In the genomic region with DNA sequence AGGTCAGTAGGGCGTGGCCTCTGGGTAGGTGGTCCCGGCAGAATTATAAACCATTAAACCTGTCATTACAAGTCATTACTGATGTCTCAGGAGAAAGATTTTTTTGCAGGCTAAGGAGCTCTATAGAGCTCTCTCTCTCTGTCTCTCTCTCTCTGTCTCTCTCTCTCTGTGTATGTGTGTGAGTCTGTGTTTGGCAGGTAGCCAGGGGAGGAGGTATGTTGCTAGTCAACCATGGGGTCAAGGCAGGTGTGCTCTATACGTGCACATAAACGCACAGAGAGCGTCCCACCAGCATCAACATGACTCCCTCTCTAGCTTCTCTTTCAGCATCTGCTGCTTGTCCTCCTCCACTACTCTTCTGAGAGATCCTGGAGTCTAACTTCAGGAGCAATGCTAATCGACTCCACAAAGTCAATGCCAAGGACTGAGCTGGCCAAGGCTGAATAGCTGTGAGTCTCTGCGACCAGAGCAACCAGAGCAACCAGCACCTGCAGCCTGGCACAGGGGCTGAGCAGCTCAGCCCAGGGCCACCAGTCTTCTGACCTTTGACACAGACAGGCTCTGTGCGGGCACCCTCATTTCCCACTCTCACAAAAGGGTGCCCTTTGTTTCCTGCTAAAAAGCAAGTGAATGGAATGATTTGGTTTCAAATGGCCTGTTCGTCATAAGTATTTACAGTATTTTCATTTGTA, we compare ENCODE assay signal across 11 mouse cellular contexts. TPM values are rescaled to one million over a fixed set of nuclear protein-coding genes. Genes with fewer than 3 reads are reported as not detected.
DNase-seq lines count a peak whose midpoint lies in the region; ATAC-seq and TF ChIP-seq lines count a peak whose summit lies in the region.
"Had no signal": no experiment of that assay in that cellular context is flagged by ENCODE, and none has a peak within 500 bp of the region (broad histone marks: within the 10 kb centered on the region; RNA-seq: fewer than 3 reads in every experiment).

No protein-coding gene starts in this region.

- H3K9ac ChIP-seq in heart, embryonic 13.5 days, result peak overlapping the region; percentile 71
- H3K9ac ChIP-seq in midbrain, postnatal 0 days (replicated peaks; ENCODE audit: low read length, poor library complexity, severe bottlenecking), result no peak overlapping the region
- no peak overlapping the region for H3K9ac ChIP-seq in midbrain, embryonic 14.5 days (replicated peaks; ENCODE audit: low read length)
- H3K9ac ChIP-seq in kidney, postnatal 0 days (ENCODE audit: low read depth, low read length), result no peak overlapping the region
- no peak overlapping the region for H3K9ac ChIP-seq in forebrain, embryonic 14.5 days (ENCODE audit: low read length)

- no peak for DNase-seq in heart, postnatal 4 days
- DNase-seq in midbrain, postnatal 0 days (ENCODE audit: low spot score), result no peak
- DNase-seq in midbrain, embryonic 14.5 days, result no peak
- DNase-seq in kidney, postnatal 0 days (ENCODE audit: low spot score), result no peak
- DNase-seq in forebrain, embryonic 14.5 days (ENCODE audit: low spot score), result no peak
- DNase-seq: cerebellum, adult 11-12 months; retina, postnatal 1 day had no signal

- H3K36me3 ChIP-seq in heart, embryonic 13.5 days, result peaks cover 8% of the 10 kb centered on the region; the same call in 1 of the 2 replicates
- H3K36me3 ChIP-seq in midbrain, postnatal 0 days (ENCODE audit: insufficient read depth, low read length), result no peaks in the 10 kb centered on the region; the same call in 1 of the 2 replicates
- H3K36me3 ChIP-seq in midbrain, embryonic 14.5 days (ENCODE audit: control insufficient read depth, insufficient read depth, low read length), result no peaks in the 10 kb centered on the region
- H3K36me3 ChIP-seq in kidney, postnatal 0 days (ENCODE audit: insufficient read depth, low read length), result no peaks in the 10 kb centered on the region
- H3K36me3 ChIP-seq in forebrain, embryonic 14.5 days (ENCODE audit: control insufficient read depth, insufficient read depth, low read length), result no peaks in the 10 kb centered on the region

- H3K9me3 ChIP-seq in heart, embryonic 13.5 days, result no peaks in the 10 kb centered on the region
- H3K9me3 ChIP-seq in midbrain, postnatal 0 days (ENCODE audit: low read length), result no peaks in the 10 kb centered on the region
- no peaks in the 10 kb centered on the region for H3K9me3 ChIP-seq in midbrain, embryonic 14.5 days (ENCODE audit: control insufficient read depth, low read length)
- H3K9me3 ChIP-seq in kidney, postnatal 0 days (replicated peaks; ENCODE audit: low read length), result no peaks in the 10 kb centered on the region
- H3K9me3 ChIP-seq in forebrain, embryonic 14.5 days (replicated peaks; ENCODE audit: control insufficient read depth, low read length), result no peaks in the 10 kb centered on the region

- peak overlapping the region; percentile 96 for H3K27ac ChIP-seq in heart, embryonic 13.5 days (replicated peaks)
- 0 out of 2 replicates have a peak overlapping the region, but pooled peaks have one; percentile 47 for H3K27ac ChIP-seq in midbrain, postnatal 0 days (ENCODE audit: low read depth, low read length)
- no peak overlapping the region for H3K27ac ChIP-seq in midbrain, embryonic 14.5 days (replicated peaks; ENCODE audit: low read depth, low read length)
- peak overlapping the region; percentile 82; the same call in 1 of the 2 replicates for H3K27ac ChIP-seq in kidney, postnatal 0 days
- H3K27ac ChIP-seq in forebrain, embryonic 14.5 days (ENCODE audit: low read depth, low read length), result no peak overlapping the region

- peaks cover 82% of the 10 kb centered on the region for H3K4me1 ChIP-seq in heart, embryonic 13.5 days
- H3K4me1 ChIP-seq in midbrain, postnatal 0 days (ENCODE audit: insufficient read depth, low read length), result no peaks in the 10 kb centered on the region
- no peaks in the 10 kb centered on the region for H3K4me1 ChIP-seq in midbrain, embryonic 14.5 days (ENCODE audit: control insufficient read depth, insufficient read depth, low read length)
- peaks cover 40% of the 10 kb centered on the region for H3K4me1 ChIP-seq in kidney, postnatal 0 days (replicated peaks; ENCODE audit: insufficient read depth, low read length)
- H3K4me1 ChIP-seq in forebrain, embryonic 14.5 days (ENCODE audit: control insufficient read depth, insufficient read depth, low read length), result no peaks in the 10 kb centered on the region

- no peak overlapping the region for H3K4me2 ChIP-seq in heart, embryonic 13.5 days
- H3K4me2 ChIP-seq in midbrain, postnatal 0 days (ENCODE audit: low read depth, low read length, poor library complexity, severe bottlenecking), result no peak overlapping the region
- no peak overlapping the region for H3K4me2 ChIP-seq in midbrain, embryonic 14.5 days (ENCODE audit: low read length)
- no peak overlapping the region for H3K4me2 ChIP-seq in kidney, postnatal 0 days (ENCODE audit: low read length)
- H3K4me2 ChIP-seq in forebrain, embryonic 14.5 days (ENCODE audit: low read length), result no peak overlapping the region
- H3K4me2 ChIP-seq: midbrain, embryonic 11.5 days had no signal

- no peak overlapping the region for H3K4me3 ChIP-seq in heart, embryonic 13.5 days
- H3K4me3 ChIP-seq in midbrain, postnatal 0 days (ENCODE audit: low read depth, low read length), result no peak overlapping the region
- no peak overlapping the region for H3K4me3 ChIP-seq in midbrain, embryonic 14.5 days (replicated peaks; ENCODE audit: low read depth, low read length)
- no peak overlapping the region for H3K4me3 ChIP-seq in kidney, postnatal 0 days (replicated peaks; ENCODE audit: low read depth, low read length)
- H3K4me3 ChIP-seq in forebrain, embryonic 14.5 days (ENCODE audit: low read depth, low read length), result no peak overlapping the region

- ATAC-seq in heart, embryonic 13.5 days (ENCODE audit: extremely low read depth, insufficient number of reproducible peaks, low FRiP score, low TSS enrichment), result no peak
- ATAC-seq in midbrain, postnatal 0 days (ENCODE audit: low FRiP score), result no peak
- no peak for ATAC-seq in midbrain, embryonic 14.5 days (ENCODE audit: low FRiP score, low TSS enrichment)
- ATAC-seq in kidney, postnatal 0 days (replicated peaks; ENCODE audit: low FRiP score, low read depth), result no peak
- ATAC-seq in cerebellum, adult (ENCODE audit: insufficient number of reproducible peaks, low FRiP score, low TSS enrichment), result no peak
- no peak for ATAC-seq in forebrain, embryonic 14.5 days
- ATAC-seq in inflammation-experienced regulatory T-cells, adult 6 months, result no peak

- TF ChIP-seq CTCF in midbrain, postnatal 0 days (IDR thresholded peaks at IDR 0.05), result no peak
- TF ChIP-seq CTCF in kidney, postnatal 0 days (IDR thresholded peaks at IDR 0.05; ENCODE audit: low read depth), result no peak

- no peaks in the 10 kb centered on the region for H3K27me3 ChIP-seq in heart, embryonic 13.5 days (replicated peaks)
- no peaks in the 10 kb centered on the region for H3K27me3 ChIP-seq in midbrain, postnatal 0 days (ENCODE audit: insufficient read depth, low read length)
- H3K27me3 ChIP-seq in midbrain, embryonic 14.5 days (ENCODE audit: control insufficient read depth, insufficient read depth, low read length), result no peaks in the 10 kb centered on the region
- no peaks in the 10 kb centered on the region for H3K27me3 ChIP-seq in kidney, postnatal 0 days (ENCODE audit: insufficient read depth, low read length)
- H3K27me3 ChIP-seq in forebrain, embryonic 14.5 days (replicated peaks; ENCODE audit: control insufficient read depth, insufficient read depth, low read length), result no peaks in the 10 kb centered on the region

- 61% methylated on average over 9 of the region's 9 CpGs for WGBS in heart, embryonic 13.5 days
- 81% methylated on average over 9 of the region's 9 CpGs for WGBS in midbrain, postnatal 0 days
- 86% methylated on average over 9 of the region's 9 CpGs for WGBS in midbrain, embryonic 14.5 days
- WGBS in kidney, postnatal 0 days, result 33% methylated on average over 9 of the region's 9 CpGs
- 82% methylated on average over 9 of the region's 9 CpGs for WGBS in forebrain, embryonic 14.5 days

RNA-seq across cellular contexts. Expression of gene Atp2a2, which starts 28.0 kb away (rescaled TPM):
- polyA plus RNA-seq in heart, embryonic 13.5 days (2015; fragmentation: Nextera tagmentation; extraction: Ambion mirVana), result 221 and 227 TPM in 2 replicates
- total RNA-seq in heart, postnatal 4 days (2021), result 1,000 to 10,000 TPM; 5,023 to 5,799 TPM
- total RNA-seq in midbrain, postnatal 0 days (2014; rRNA removed), result 202 and 210 TPM in 2 replicates
- 40.4 and 45.2 TPM in 2 replicates for polyA plus RNA-seq in midbrain, postnatal 0 days (2015; fragmentation: Nextera tagmentation; extraction: Ambion mirVana)
- polyA plus RNA-seq in midbrain, embryonic 14.5 days (2014; fragmentation: Nextera tagmentation; extraction: Ambion mirVana), result 46.5 and 59.3 TPM in 2 replicates
- polyA plus RNA-seq in kidney, postnatal 0 days (2015; fragmentation: Nextera tagmentation; extraction: Ambion mirVana), result 37.8 and 38.5 TPM in 2 replicates
- polyA plus RNA-seq in forebrain, embryonic 14.5 days (2014; fragmentation: Nextera tagmentation; extraction: Ambion mirVana), result 34.8 and 35.1 TPM in 2 replicates
- polyA plus RNA-seq in inflammation-experienced regulatory T-cells, adult 6 months (2017; shearing (Covaris generic)), result 10 to 100 TPM; 12.5 to 16.2 (median 13.1) TPM

Comparison
In these comparisons a context has a peak if more than half of its experiments do, and no peak if none do; other contexts are left out.
1. H3K27ac ChIP-seq: peak in heart, embryonic 13.5 days (single experiment), midbrain, postnatal 0 days (single experiment) and kidney, postnatal 0 days (single experiment); none in midbrain, embryonic 14.5 days (single experiment) and forebrain, embryonic 14.5 days (single experiment).